In the genomic region with DNA sequence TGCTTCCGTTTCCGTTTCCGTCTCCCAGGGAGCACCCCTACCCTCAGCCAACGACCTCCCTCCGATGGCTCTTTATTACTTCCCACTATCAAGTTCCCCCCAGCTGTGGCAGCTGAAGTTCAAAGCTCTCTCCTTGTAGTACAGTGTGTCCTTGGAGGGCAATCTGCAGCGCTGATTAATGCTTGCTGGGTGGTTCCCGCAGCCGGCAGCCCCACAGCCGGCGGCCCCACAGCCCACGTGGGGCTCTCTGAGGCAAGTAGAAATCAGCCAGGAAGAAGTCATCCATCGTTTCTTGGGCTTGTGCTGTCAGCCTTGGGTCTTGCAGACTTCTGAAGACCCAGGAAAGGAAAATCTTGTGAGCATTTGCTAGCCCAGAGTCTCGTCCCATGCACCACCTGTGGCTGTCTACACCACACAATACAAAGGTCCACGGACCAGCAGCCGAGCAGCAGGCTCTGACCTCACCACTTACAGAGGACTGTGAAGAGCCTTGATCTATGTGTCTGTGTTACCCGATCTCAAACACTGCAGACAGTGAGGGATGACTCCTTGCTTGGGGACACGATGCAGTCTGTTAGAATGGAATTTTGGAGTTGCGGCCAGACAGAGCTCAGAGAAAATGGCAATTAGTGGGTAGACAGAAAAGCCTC, we compare ENCODE assay signal across 8 mouse cellular contexts.
A peak's percentile ranks its signal among the peaks of the same experiment; 100 is the strongest.
DNase-seq lines count a peak whose midpoint lies in the region; ATAC-seq and TF ChIP-seq lines count a peak whose summit lies in the region.

No protein-coding gene starts in this region.

- DNase-seq in midbrain, embryonic 10.5 days (ENCODE audit: low spot score) = no peak
- DNase-seq in midbrain, embryonic 11.5 days (ENCODE audit: low spot score, missing footprints) = no peak
- DNase-seq in gastrocnemius, adult 8-10 months (ENCODE audit: low spot score in 2 of 2) = peak; percentile 23 to 47
- DNase-seq in hindbrain, postnatal 0 days (ENCODE audit: low spot score) = peak; percentile 62
- DNase-seq in liver, embryonic 13.5 days = no peak
- DNase-seq in cerebellum, adult 2 months = no peak
- DNase-seq in natural killer cell, adult 2 months (ENCODE audit: low spot score in 2 of 2) = no peak

- H3K4me2 ChIP-seq in midbrain, embryonic 11.5 days = no peak overlapping the region
- no peak overlapping the region for H3K4me2 ChIP-seq in hindbrain, postnatal 0 days (ENCODE audit: low read depth, low read length)
- H3K4me2 ChIP-seq in liver, embryonic 13.5 days = peak overlapping the region; percentile 26

- TF ChIP-seq CTCF in hindbrain, postnatal 0 days (IDR thresholded peaks at IDR 0.05; ENCODE audit: low read depth) = no peak
- no peak for TF ChIP-seq CTCF in cerebellum, adult 2 months (IDR thresholded peaks at IDR 0.05; ENCODE audit: borderline replicate concordance, insufficient read depth, low read depth, low read length)

- H3K9ac ChIP-seq in midbrain, embryonic 11.5 days (ENCODE audit: low read length) = no peak overlapping the region
- no peak overlapping the region for H3K9ac ChIP-seq in hindbrain, postnatal 0 days (replicated peaks; ENCODE audit: low read length)
- H3K9ac ChIP-seq in liver, embryonic 13.5 days = no peak overlapping the region

- no peaks in the 10 kb centered on the region for H3K9me3 ChIP-seq in midbrain, embryonic 10.5 days (replicated peaks)
- no peaks in the 10 kb centered on the region for H3K9me3 ChIP-seq in midbrain, embryonic 11.5 days (ENCODE audit: control insufficient read depth, low read length)
- H3K9me3 ChIP-seq in hindbrain, postnatal 0 days (ENCODE audit: low read length) = no peaks in the 10 kb centered on the region
- H3K9me3 ChIP-seq in liver, embryonic 13.5 days (replicated peaks) = no peaks in the 10 kb centered on the region

- no peak overlapping the region for H3K4me3 ChIP-seq in midbrain, embryonic 10.5 days
- H3K4me3 ChIP-seq in midbrain, embryonic 11.5 days (ENCODE audit: low read depth, low read length) = no peak overlapping the region
- no peak overlapping the region for H3K4me3 ChIP-seq in hindbrain, postnatal 0 days (ENCODE audit: low read length)
- H3K4me3 ChIP-seq in liver, embryonic 13.5 days (replicated peaks) = no peak overlapping the region
- H3K4me3 ChIP-seq in cerebellum, adult 2 months (replicated peaks; ENCODE audit: insufficient read depth, low read depth, low read length) = no peak overlapping the region

- TF ChIP-seq POLR2A in cerebellum, adult 2 months (IDR thresholded peaks at IDR 0.05; ENCODE audit: borderline replicate concordance, insufficient read depth, low read length) = no peak

- H3K4me1 ChIP-seq in midbrain, embryonic 10.5 days = peaks cover 42% of the 10 kb centered on the region
- H3K4me1 ChIP-seq in midbrain, embryonic 11.5 days (ENCODE audit: control insufficient read depth, insufficient read depth, low read length) = peaks cover 6% of the 10 kb centered on the region; the same call in 1 of the 2 replicates
- peaks cover 25% of the 10 kb centered on the region for H3K4me1 ChIP-seq in hindbrain, postnatal 0 days (ENCODE audit: insufficient read depth, low read length)
- peaks cover 35% of the 10 kb centered on the region for H3K4me1 ChIP-seq in liver, embryonic 13.5 days (replicated peaks)
- H3K4me1 ChIP-seq in cerebellum, adult 2 months (ENCODE audit: control insufficient read depth, insufficient read depth, low read length) = peaks cover 7% of the 10 kb centered on the region

- H3K27me3 ChIP-seq in midbrain, embryonic 10.5 days (ENCODE audit: low read depth, poor library complexity, severe bottlenecking) = peaks cover 19% of the 10 kb centered on the region
- no peaks in the 10 kb centered on the region; the same call in 1 of the 2 replicates for H3K27me3 ChIP-seq in midbrain, embryonic 11.5 days (ENCODE audit: control insufficient read depth, insufficient read depth, low read length)
- no peaks in the 10 kb centered on the region for H3K27me3 ChIP-seq in hindbrain, postnatal 0 days (ENCODE audit: insufficient read depth, low read length)
- no peaks in the 10 kb centered on the region for H3K27me3 ChIP-seq in liver, embryonic 13.5 days
- no peaks in the 10 kb centered on the region for H3K27me3 ChIP-seq in cerebellum, adult 2 months (ENCODE audit: control insufficient read depth, insufficient read depth, low read length)

- H3K27ac ChIP-seq in midbrain, embryonic 10.5 days (replicated peaks) = peak overlapping the region; percentile 13; the same call in 1 of the 2 replicates
- no peak overlapping the region for H3K27ac ChIP-seq in midbrain, embryonic 11.5 days (ENCODE audit: low read depth, low read length)
- H3K27ac ChIP-seq in hindbrain, postnatal 0 days = peak overlapping the region; percentile 42; the same call in 1 of the 2 replicates
- 0 out of 2 replicates have a peak overlapping the region, but pooled peaks have one; percentile 23 for H3K27ac ChIP-seq in liver, embryonic 13.5 days
- no peak overlapping the region for H3K27ac ChIP-seq in cerebellum, adult 2 months (ENCODE audit: insufficient read depth, low read length)

- no peak for ATAC-seq in midbrain, embryonic 11.5 days (ENCODE audit: low FRiP score)
- ATAC-seq in hindbrain, postnatal 0 days = peak; percentile 54
- 0 out of 2 replicates have a peak, but pooled peaks have one; percentile 26 for ATAC-seq in liver, embryonic 13.5 days (ENCODE audit: low read depth)
- peak; percentile 31 for ATAC-seq in neutrophil, adult 5-6 weeks (ENCODE audit: extremely low read depth, insufficient number of reproducible peaks, low FRiP score, poor library complexity, severe bottlenecking)

- WGBS in midbrain, embryonic 10.5 days = 62% methylated on average over 18 of the region's 18 CpGs
- 61% methylated on average over 18 of the region's 18 CpGs for WGBS in midbrain, embryonic 11.5 days
- WGBS in hindbrain, postnatal 0 days = 17% methylated on average over 18 of the region's 18 CpGs
- 26% methylated on average over 18 of the region's 18 CpGs for WGBS in liver, embryonic 13.5 days (ENCODE audit: insufficient replicate concordance)
- 11% methylated on average over 18 of the region's 18 CpGs for WGBS in cerebellum, adult 2 months

- no peaks in the 10 kb centered on the region for H3K36me3 ChIP-seq in midbrain, embryonic 10.5 days
- no peaks in the 10 kb centered on the region for H3K36me3 ChIP-seq in midbrain, embryonic 11.5 days (ENCODE audit: control insufficient read depth, insufficient read depth, low read length)
- no peaks in the 10 kb centered on the region for H3K36me3 ChIP-seq in hindbrain, postnatal 0 days (ENCODE audit: insufficient read depth, low read length)
- no peaks in the 10 kb centered on the region for H3K36me3 ChIP-seq in liver, embryonic 13.5 days

Comparison
In these comparisons a context has a peak if more than half of its experiments do, and no peak if none do; other contexts are left out.
1. H3K27ac ChIP-seq: peak in midbrain, embryonic 10.5 days (single experiment), hindbrain, postnatal 0 days (single experiment) and liver, embryonic 13.5 days (single experiment); none in midbrain, embryonic 11.5 days (single experiment) and cerebellum, adult 2 months (single experiment).
2. DNase-seq: peak in gastrocnemius, adult 8-10 months (2 of 2) and hindbrain, postnatal 0 days (single experiment); none in midbrain, embryonic 10.5 days (single experiment), midbrain, embryonic 11.5 days (single experiment), liver, embryonic 13.5 days (single experiment), cerebellum, adult 2 months (0 of 2) and natural killer cell, adult 2 months (0 of 2).